Mouse (Mus musculus): ENCODE measurements at regions not wholly inside any gene's neighbourhood (a gene's known extent, or its start where the extent isn't known, plus 50 kb on each side); places are given as distances from the start of the nearest gene placed in this dataset.

GRCm38 (mm10) chr11:71625501-71626191 lies 124.1 kb upstream of the Wscd1 start:
- Histone ChIP-seq H3K9ac (no peak overlapping the region), H3K4me3 (no peak overlapping the region), H3K4me1 (no peaks in the 10 kb centered on the region), H3K4me2 (replicated peaks) (no peak overlapping the region), H3K27ac (no peak overlapping the region), H3K9me3 (no peaks in the 10 kb centered on the region), H3K27me3 (no peaks in the 10 kb centered on the region), H3K36me3 (no peaks in the 10 kb centered on the region)
- WGBS = 65% methylated on average over 5 of the region's 5 CpGs
- no peak for ATAC-seq (ENCODE audit: low FRiP score, low read depth)

GRCm38 (mm10) chr11:71636111-71636510 lies 113.6 kb upstream of the Wscd1 start:
- Histone ChIP-seq H3K27me3 (no peaks in the 10 kb centered on the region), H3K4me3 (no peak overlapping the region), H3K36me3 (no peaks in the 10 kb centered on the region), H3K27ac (no peak overlapping the region), H3K4me1 (no peaks in the 10 kb centered on the region), H3K9ac (no peak overlapping the region), H3K4me2 (replicated peaks) (no peak overlapping the region), H3K9me3 (no peaks in the 10 kb centered on the region)
- WGBS = 73% methylated on average over 1 of the region's 1 CpGs
- ATAC-seq (ENCODE audit: low FRiP score, low read depth) = no peak

GRCm38 (mm10) chr11:71636785-71637184 lies 112.9 kb upstream of the Wscd1 start:
- Histone ChIP-seq H3K27ac (no peak overlapping the region), H3K36me3 (no peaks in the 10 kb centered on the region), H3K9me3 (no peaks in the 10 kb centered on the region), H3K9ac (no peak overlapping the region), H3K4me3 (no peak overlapping the region), H3K4me2 (replicated peaks) (no peak overlapping the region), H3K27me3 (no peaks in the 10 kb centered on the region), H3K4me1 (no peaks in the 10 kb centered on the region)
- 14% methylated on average over 5 of the region's 5 CpGs for WGBS
- no peak for ATAC-seq (ENCODE audit: low FRiP score, low read depth)

- Histone ChIP-seq H3K27ac (no peak overlapping the region), H3K36me3 (no peaks in the 10 kb centered on the region), H3K9ac (no peak overlapping the region), H3K9me3 (no peaks in the 10 kb centered on the region), H3K4me3 (no peak overlapping the region), H3K4me2 (replicated peaks) (no peak overlapping the region), H3K4me1 (no peaks in the 10 kb centered on the region), H3K27me3 (no peaks in the 10 kb centered on the region)
- 74% methylated on average over 5 of the region's 5 CpGs for WGBS
- no peak for ATAC-seq (ENCODE audit: low FRiP score, low read depth)
Observed at GRCm38 (mm10) chr11:71642886-71643285, 106.8 kb upstream of the Wscd1 start.

- Histone ChIP-seq H3K4me3 (no peak overlapping the region), H3K4me2 (replicated peaks) (no peak overlapping the region), H3K4me1 (no peaks in the 10 kb centered on the region), H3K9me3 (no peaks in the 10 kb centered on the region), H3K27me3 (no peaks in the 10 kb centered on the region), H3K36me3 (no peaks in the 10 kb centered on the region), H3K27ac (no peak overlapping the region), H3K9ac (no peak overlapping the region)
- ATAC-seq (ENCODE audit: low FRiP score, low read depth) = no peak
- 83% methylated on average over 5 of the region's 5 CpGs for WGBS
Observed at GRCm38 (mm10) chr11:71651756-71652380, 97.9 kb upstream of the Wscd1 start.

- no peak overlapping the region for H3K4me2 ChIP-seq (replicated peaks)
- no peak overlapping the region for H3K4me3 ChIP-seq
- no peak overlapping the region for H3K9ac ChIP-seq
- no peaks in the 10 kb centered on the region for H3K27me3 ChIP-seq
- 55% methylated on average over 5 of the region's 5 CpGs for WGBS
- ATAC-seq (ENCODE audit: low FRiP score, low read depth) = no peak
- no peak overlapping the region for H3K27ac ChIP-seq
- no peaks in the 10 kb centered on the region for H3K4me1 ChIP-seq
- no peaks in the 10 kb centered on the region for H3K9me3 ChIP-seq
- H3K36me3 ChIP-seq = no peaks in the 10 kb centered on the region
Observed at GRCm38 (mm10) chr11:71652381-71652775, 97.3 kb upstream of the Wscd1 start.

- no peak for ATAC-seq (ENCODE audit: low FRiP score, low read depth)
- Histone ChIP-seq H3K27ac (no peak overlapping the region), H3K4me1 (no peaks in the 10 kb centered on the region), H3K36me3 (no peaks in the 10 kb centered on the region), H3K9ac (no peak overlapping the region), H3K27me3 (no peaks in the 10 kb centered on the region), H3K4me3 (no peak overlapping the region), H3K4me2 (replicated peaks) (no peak overlapping the region), H3K9me3 (no peaks in the 10 kb centered on the region)
- 64% methylated on average over 2 of the region's 2 CpGs for WGBS
Observed at GRCm38 (mm10) chr11:71658346-71658745, 91.4 kb upstream of the Wscd1 start.

- H3K9me3 ChIP-seq = no peaks in the 10 kb centered on the region
- H3K4me3 ChIP-seq = no peak overlapping the region
- no peak overlapping the region for H3K9ac ChIP-seq
- no peaks in the 10 kb centered on the region for H3K27me3 ChIP-seq
- no peaks in the 10 kb centered on the region for H3K36me3 ChIP-seq
- H3K4me1 ChIP-seq = no peaks in the 10 kb centered on the region
- no peak overlapping the region for H3K4me2 ChIP-seq (replicated peaks)
- no peak for ATAC-seq (ENCODE audit: low FRiP score, low read depth)
- 70% methylated on average over 19 of the region's 19 CpGs for WGBS
- no peak overlapping the region for H3K27ac ChIP-seq
Observed at GRCm38 (mm10) chr11:71670111-71671050, 79.3 kb upstream of the Wscd1 start.

GRCm38 (mm10) chr11:71672171-71673050 lies 77.3 kb upstream of the Wscd1 start:
- H3K36me3 ChIP-seq = no peaks in the 10 kb centered on the region
- H3K9ac ChIP-seq = no peak overlapping the region
- H3K9me3 ChIP-seq = no peaks in the 10 kb centered on the region
- 43% methylated on average over 8 of the region's 8 CpGs for WGBS
- no peak overlapping the region for H3K4me3 ChIP-seq
- H3K4me1 ChIP-seq = no peaks in the 10 kb centered on the region
- H3K4me2 ChIP-seq (replicated peaks) = no peak overlapping the region
- H3K27ac ChIP-seq = no peak overlapping the region
- no peak for ATAC-seq (ENCODE audit: low FRiP score, low read depth)
- no peaks in the 10 kb centered on the region for H3K27me3 ChIP-seq

- ATAC-seq (ENCODE audit: low FRiP score, low read depth) = no peak
- Histone ChIP-seq H3K4me3 (no peak overlapping the region), H3K27me3 (no peaks in the 10 kb centered on the region), H3K9ac (no peak overlapping the region), H3K4me2 (replicated peaks) (no peak overlapping the region), H3K4me1 (no peaks in the 10 kb centered on the region), H3K27ac (no peak overlapping the region), H3K9me3 (no peaks in the 10 kb centered on the region), H3K36me3 (no peaks in the 10 kb centered on the region)
- WGBS = 43% methylated on average over 5 of the region's 5 CpGs
Observed at GRCm38 (mm10) chr11:71674319-71674718, 75.4 kb upstream of the Wscd1 start.

- Histone ChIP-seq H3K4me1 (no peaks in the 10 kb centered on the region), H3K27me3 (no peaks in the 10 kb centered on the region), H3K4me3 (no peak overlapping the region), H3K36me3 (no peaks in the 10 kb centered on the region), H3K27ac (no peak overlapping the region), H3K4me2 (replicated peaks) (no peak overlapping the region), H3K9ac (no peak overlapping the region), H3K9me3 (no peaks in the 10 kb centered on the region)
- 68% methylated on average over 3 of the region's 3 CpGs for WGBS
- ATAC-seq (ENCODE audit: low FRiP score, low read depth) = no peak
Observed at GRCm38 (mm10) chr11:71675714-71676313, 73.9 kb upstream of the Wscd1 start.
